9 mouse cellular contexts compared by ENCODE assay signal in the genomic region with DNA sequence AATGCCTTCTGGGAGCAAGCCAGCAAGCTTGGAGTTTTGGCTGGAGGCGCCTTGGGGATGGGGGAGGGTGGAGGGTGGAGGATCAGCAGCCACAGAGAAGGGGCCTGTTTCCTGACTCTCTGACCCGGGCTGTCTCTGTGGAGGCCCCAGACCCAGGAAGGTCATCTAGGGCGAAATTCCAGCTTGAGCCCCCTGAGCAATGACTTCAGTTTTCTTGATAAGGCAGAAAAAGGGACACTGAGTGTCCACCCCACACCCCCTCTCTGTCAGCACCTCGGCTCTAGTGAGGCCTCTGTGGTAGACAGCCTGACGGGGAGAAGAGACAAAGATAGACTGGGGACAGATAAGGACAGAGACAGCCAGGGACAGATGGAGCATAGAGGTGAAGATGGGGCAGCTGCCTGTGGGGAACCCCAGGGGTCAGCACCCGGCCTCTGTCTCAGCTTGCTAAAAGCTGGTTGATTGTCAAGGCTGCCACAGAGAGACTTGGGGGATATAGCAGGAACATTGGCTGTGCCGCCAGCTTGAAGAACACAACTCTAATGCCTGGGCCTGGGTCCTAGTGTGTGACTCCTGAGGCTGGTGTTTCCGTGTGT.
A peak's percentile ranks its signal among the peaks of the same experiment; 100 is the strongest.
DNase-seq lines count a peak whose midpoint lies in the region; ATAC-seq and TF ChIP-seq lines count a peak whose summit lies in the region.
"Had no signal": no experiment of that assay in that cellular context is flagged by ENCODE, and none has a peak within 500 bp of the region (broad histone marks: within the 10 kb centered on the region; RNA-seq: fewer than 3 reads in every experiment).

No protein-coding gene starts in this region.

- no peak overlapping the region for H3K9ac ChIP-seq in hindbrain, embryonic 14.5 days
- no peak overlapping the region for H3K9ac ChIP-seq in kidney, postnatal 0 days (ENCODE audit: low read depth, low read length)

- peak; percentile 18 for DNase-seq in hindbrain, embryonic 10.5 days (ENCODE audit: low spot score)
- DNase-seq in hindbrain, embryonic 14.5 days (ENCODE audit: low spot score) = no peak
- DNase-seq in urinary bladder, postnatal 14 days (ENCODE audit: low spot score) = peak; percentile 19
- no peak for DNase-seq in urinary bladder, adult 2 months (ENCODE audit: low spot score)
- peak; percentile 40 for DNase-seq in kidney, postnatal 0 days (ENCODE audit: low spot score)
- no peak for DNase-seq in frontal cortex, postnatal 36 days (ENCODE audit: low spot score in 2 of 2)
- DNase-seq in ovary, postnatal 36 days (ENCODE audit: low spot score) = no peak
- no peak for DNase-seq in gastrocnemius, postnatal 36 days

- intact Hi-C loops in gastrocnemius, postnatal 36 days (cut with DNase I) = loop anchor here (1.0 to 5.0 kb wide), 3 partner anchors 144 to 360 kb away; no protein-coding TSS in a partner anchor

- no peak for TF ChIP-seq CTCF in kidney, postnatal 0 days (IDR thresholded peaks at IDR 0.05; ENCODE audit: low read depth)

- 0 out of 2 replicates have a peak, but pooled peaks cover 5% of the 10 kb centered on the region for H3K36me3 ChIP-seq in hindbrain, embryonic 10.5 days
- H3K36me3 ChIP-seq in hindbrain, embryonic 14.5 days (replicated peaks; ENCODE audit: control insufficient read depth, insufficient read depth) = no peaks in the 10 kb centered on the region
- no peaks in the 10 kb centered on the region for H3K36me3 ChIP-seq in kidney, postnatal 0 days (ENCODE audit: insufficient read depth, low read length)

- ATAC-seq in hindbrain, embryonic 14.5 days (ENCODE audit: low FRiP score) = no peak
- no peak for ATAC-seq in kidney, postnatal 0 days (replicated peaks; ENCODE audit: low FRiP score, low read depth)

- WGBS in hindbrain, embryonic 10.5 days = 54% methylated on average over 8 of the region's 8 CpGs
- 71% methylated on average over 8 of the region's 8 CpGs for WGBS in hindbrain, embryonic 14.5 days
- WGBS in kidney, postnatal 0 days = 63% methylated on average over 8 of the region's 8 CpGs

- H3K27ac ChIP-seq in hindbrain, embryonic 10.5 days = peak overlapping the region; percentile 5; the same call in 1 of the 2 replicates
- no peak overlapping the region for H3K27ac ChIP-seq in hindbrain, embryonic 14.5 days
- peak overlapping the region; percentile 44 for H3K27ac ChIP-seq in kidney, postnatal 0 days

- no peak overlapping the region for H3K4me3 ChIP-seq in hindbrain, embryonic 10.5 days
- no peak overlapping the region for H3K4me3 ChIP-seq in hindbrain, embryonic 14.5 days (replicated peaks; ENCODE audit: low read length)
- no peak overlapping the region for H3K4me3 ChIP-seq in kidney, postnatal 0 days (replicated peaks; ENCODE audit: low read depth, low read length)

- H3K9me3 ChIP-seq in hindbrain, embryonic 10.5 days = no peaks in the 10 kb centered on the region
- H3K9me3 ChIP-seq in hindbrain, embryonic 14.5 days (ENCODE audit: control insufficient read depth, low read length) = no peaks in the 10 kb centered on the region
- no peaks in the 10 kb centered on the region for H3K9me3 ChIP-seq in kidney, postnatal 0 days (replicated peaks; ENCODE audit: low read length)

- no peak overlapping the region for H3K4me2 ChIP-seq in hindbrain, embryonic 14.5 days (replicated peaks)
- no peak overlapping the region for H3K4me2 ChIP-seq in kidney, postnatal 0 days (ENCODE audit: low read length)

- H3K4me1 ChIP-seq in hindbrain, embryonic 10.5 days (replicated peaks) = peaks cover 15% of the 10 kb centered on the region
- no peaks in the 10 kb centered on the region for H3K4me1 ChIP-seq in hindbrain, embryonic 14.5 days (replicated peaks; ENCODE audit: control insufficient read depth, insufficient read depth, low read length)
- H3K4me1 ChIP-seq in kidney, postnatal 0 days (replicated peaks; ENCODE audit: insufficient read depth, low read length) = peaks cover 3% of the 10 kb centered on the region; the same call in 1 of the 2 replicates

- no peaks in the 10 kb centered on the region for H3K27me3 ChIP-seq in hindbrain, embryonic 10.5 days (ENCODE audit: insufficient read depth, poor library complexity, severe bottlenecking)
- H3K27me3 ChIP-seq in hindbrain, embryonic 14.5 days (ENCODE audit: control insufficient read depth, insufficient read depth, low read length) = no peaks in the 10 kb centered on the region
- no peaks in the 10 kb centered on the region for H3K27me3 ChIP-seq in kidney, postnatal 0 days (ENCODE audit: insufficient read depth, low read length)
- H3K27me3 ChIP-seq: Patski had no signal

Comparison
In these comparisons a context has a peak if more than half of its experiments do, and no peak if none do; other contexts are left out.
1. DNase-seq: peak in hindbrain, embryonic 10.5 days (single experiment), urinary bladder, postnatal 14 days (single experiment) and kidney, postnatal 0 days (single experiment); none in hindbrain, embryonic 14.5 days (single experiment), urinary bladder, adult 2 months (single experiment), frontal cortex, postnatal 36 days (0 of 2), ovary, postnatal 36 days (single experiment) and gastrocnemius, postnatal 36 days (0 of 2).